Mouse (Mus musculus) splenic B cell, adult 2 months (primary cell): ENCODE results near the gene Asb6.
A peak's percentile ranks its signal among the peaks of the same experiment; 100 is the strongest.

Experiments
- DNase-seq: peaks from one replicate; pipeline ENCODE4 v3.0.0-alpha.2; 2011; ENCODE audit warnings: low read depth, low spot score
- H3K27me3 ChIP-seq: 2 replicates; pipeline ENCODE4 v1.6.1; 2012; ENCODE audit warnings: mild to moderate bottlenecking, low read length, moderate library complexity, mixed read lengths; ENCODE audit not compliant: control insufficient read depth, poor library complexity, insufficient read depth, severe bottlenecking
- H3K36me3 ChIP-seq: 2 replicates; pipeline ENCODE4 v1.6.1; 2012; ENCODE audit warnings: mild to moderate bottlenecking, low read length, moderate library complexity, mixed read lengths; ENCODE audit not compliant: control insufficient read depth, poor library complexity, insufficient read depth, severe bottlenecking

Asb6 gene

DNA sequence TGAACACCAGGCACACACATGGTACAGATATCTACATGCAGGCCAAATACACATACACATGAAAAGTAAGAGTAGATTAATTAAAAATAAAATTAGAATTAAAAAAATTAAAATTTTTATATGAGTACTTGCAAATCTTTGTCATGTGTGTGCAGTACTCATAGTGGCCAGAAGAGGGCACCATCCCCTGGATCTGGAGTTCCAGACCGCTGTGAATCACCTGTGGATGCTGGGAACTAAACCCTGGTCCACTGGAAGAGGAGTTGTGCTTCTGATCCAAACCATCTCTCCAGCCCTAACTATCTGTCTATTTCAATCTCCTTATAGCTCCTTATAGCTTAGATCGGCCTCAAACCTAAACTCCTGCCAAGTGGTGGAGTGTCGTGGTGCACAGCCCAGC lies 9.1 kb downstream of the Asb6 start:
- Histone ChIP-seq H3K36me3 (peaks cover 13% of the 10 kb centered on the region), H3K27me3 (no peaks in the 10 kb centered on the region)
- peak; percentile 39 for DNase-seq

DNA sequence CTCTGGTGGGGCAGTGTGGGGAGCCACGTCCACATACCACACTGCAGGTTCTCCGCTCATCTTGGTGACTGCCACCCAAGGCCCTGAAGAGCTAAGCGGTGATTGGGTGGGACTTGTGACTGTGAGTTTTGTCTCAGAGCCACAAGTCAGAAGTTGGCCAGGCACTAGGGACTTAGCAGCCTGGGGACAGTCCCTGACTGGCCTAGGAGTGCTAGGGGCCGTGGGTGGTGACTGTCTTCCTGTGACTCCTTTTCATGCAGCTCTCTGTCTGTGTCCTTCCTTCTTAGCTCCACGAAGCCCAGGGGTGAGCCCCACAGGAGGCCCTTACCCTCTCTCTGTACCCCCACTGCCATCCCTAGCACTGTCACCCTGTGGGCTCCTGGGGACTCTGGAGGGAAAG lies 10.3 kb downstream of the Asb6 start:
- H3K36me3 ChIP-seq: peaks cover 11% of the 10 kb centered on the region
- H3K27me3 ChIP-seq: no peaks in the 10 kb centered on the region
- no peak for DNase-seq

DNA sequence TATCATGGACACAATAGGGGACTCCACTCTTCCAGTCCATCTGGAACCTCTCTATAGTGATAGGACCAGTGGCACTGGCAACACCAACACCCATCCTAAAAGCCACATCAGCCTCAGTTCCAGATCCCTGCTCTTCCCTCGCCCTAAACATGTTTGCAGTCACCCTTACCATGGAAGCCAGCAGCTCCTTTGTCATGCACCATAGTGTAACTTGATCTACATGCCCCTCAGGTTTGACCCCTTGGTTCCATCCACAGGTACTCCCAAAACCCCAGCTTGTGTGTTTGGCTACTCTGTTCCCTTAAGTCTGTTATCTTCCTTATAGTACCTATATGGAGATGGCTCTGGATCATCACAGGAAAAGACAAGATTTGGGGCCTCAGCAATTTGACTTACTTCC lies 13.8 kb downstream of the Asb6 start:
- Histone ChIP-seq H3K36me3 (0 out of 2 replicates have a peak, but pooled peaks cover 1% of the 10 kb centered on the region), H3K27me3 (no peaks in the 10 kb centered on the region)
- no peak for DNase-seq

DNA sequence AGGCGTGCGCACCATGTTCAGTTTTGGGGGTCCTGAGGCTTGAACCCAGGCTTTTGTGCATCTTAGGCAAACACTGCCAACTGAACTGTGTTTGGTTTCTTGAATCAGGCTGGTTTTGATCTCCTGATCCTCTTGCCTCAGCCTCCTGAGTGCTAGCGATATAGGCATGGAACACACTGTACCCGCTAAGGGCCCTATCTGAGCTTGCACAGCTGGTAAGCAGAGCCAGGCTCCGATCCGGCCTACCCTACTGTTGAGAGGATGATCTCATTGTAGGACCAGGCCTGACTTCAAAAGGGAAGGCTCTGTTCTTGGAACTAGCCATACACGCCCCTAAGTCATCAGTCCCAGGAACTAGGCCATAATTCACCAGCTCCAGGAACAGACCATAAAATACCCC lies 19.6 kb downstream of the Asb6 start:
- H3K36me3 ChIP-seq: no peaks in the 10 kb centered on the region
- H3K27me3 ChIP-seq: no peaks in the 10 kb centered on the region; the same call in 1 of the 2 replicates
- DNase-seq: no peak

DNA sequence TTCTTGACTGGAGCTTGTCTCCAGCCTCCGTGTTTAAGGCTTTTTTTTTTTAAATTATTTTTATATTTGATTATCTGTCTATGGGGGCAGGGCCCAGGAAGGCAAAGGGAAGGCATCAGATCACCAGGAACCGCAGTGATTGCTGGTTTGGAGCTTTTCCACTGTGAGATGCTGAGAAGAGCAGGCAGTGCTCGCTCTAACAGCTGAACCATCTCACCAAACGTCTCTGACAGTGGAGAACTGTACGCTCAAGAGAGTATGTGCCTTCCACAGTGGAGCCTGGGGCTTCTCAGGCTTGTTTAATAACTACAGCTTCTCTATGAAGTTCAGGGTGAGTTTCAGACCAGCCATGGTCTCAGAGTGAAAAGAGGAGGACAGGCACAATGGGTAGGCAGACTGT lies 20.6 kb downstream of the Asb6 start:
- Histone ChIP-seq H3K27me3 (no peaks in the 10 kb centered on the region; the same call in 1 of the 2 replicates), H3K36me3 (no peaks in the 10 kb centered on the region)
- DNase-seq: no peak

DNA sequence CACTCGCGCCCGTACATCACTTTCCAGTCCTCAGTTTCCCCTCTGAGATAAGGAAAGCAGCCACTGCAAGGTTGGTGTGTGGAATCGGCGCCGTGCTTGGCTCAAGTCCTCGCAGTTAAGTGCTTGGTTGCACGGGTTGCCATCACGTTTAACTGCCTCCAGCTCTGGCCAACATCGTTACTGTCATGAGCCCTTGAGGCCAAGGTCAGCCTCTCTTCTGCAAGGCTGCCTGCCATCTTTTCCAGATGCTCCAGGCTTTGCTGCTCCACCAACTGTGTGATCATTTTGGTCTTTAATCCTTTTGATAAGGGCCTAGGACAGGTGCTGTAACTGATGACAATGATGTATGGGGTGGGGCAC lies 21.9 kb downstream of the Asb6 start:
- no peaks in the 10 kb centered on the region; the same call in 1 of the 2 replicates for H3K27me3 ChIP-seq
- H3K36me3 ChIP-seq: no peaks in the 10 kb centered on the region
- DNase-seq: no peak

DNA sequence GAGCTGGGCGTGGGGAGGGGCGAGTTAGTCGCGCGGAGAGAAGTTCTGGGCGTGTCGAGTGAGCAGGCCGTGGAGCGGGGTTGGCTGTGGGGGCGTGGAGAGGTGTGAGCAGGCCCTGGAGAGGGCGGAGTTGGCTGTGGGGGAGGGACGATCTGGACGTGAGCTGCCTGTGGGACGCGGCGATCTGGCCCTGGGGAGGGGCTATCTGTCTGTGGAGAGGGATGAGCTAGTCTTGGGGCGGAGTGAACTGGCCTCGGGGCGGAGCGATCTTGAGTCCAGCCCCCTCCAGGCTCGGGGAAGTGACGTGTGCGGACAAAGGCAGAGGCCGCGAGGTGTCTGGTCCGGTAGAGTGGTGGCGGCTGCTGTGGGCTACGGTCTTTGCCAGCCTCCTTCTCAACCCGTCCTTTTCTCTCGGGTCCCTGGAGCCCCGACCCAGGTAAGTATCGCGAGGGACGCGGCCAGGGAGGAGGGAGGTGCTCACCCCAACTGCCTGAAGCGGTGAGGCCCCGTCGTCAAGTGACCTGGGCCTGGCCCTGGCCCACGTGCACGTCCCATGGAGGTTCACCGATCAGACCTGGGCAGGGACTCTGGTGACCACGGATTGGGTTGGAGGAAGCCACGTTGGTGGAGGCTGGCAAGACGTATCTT lies 22.4 kb downstream of the Asb6 start, which contains the start of gene Ntmt1:
Ntmt1 (plus strand) TSS at position 179 of the 648 bp plus-strand sequence.
- no peaks in the 10 kb centered on the region for H3K36me3 ChIP-seq
- no peaks in the 10 kb centered on the region; the same call in 1 of the 2 replicates for H3K27me3 ChIP-seq
- DNase-seq: peak; percentile 100

DNA sequence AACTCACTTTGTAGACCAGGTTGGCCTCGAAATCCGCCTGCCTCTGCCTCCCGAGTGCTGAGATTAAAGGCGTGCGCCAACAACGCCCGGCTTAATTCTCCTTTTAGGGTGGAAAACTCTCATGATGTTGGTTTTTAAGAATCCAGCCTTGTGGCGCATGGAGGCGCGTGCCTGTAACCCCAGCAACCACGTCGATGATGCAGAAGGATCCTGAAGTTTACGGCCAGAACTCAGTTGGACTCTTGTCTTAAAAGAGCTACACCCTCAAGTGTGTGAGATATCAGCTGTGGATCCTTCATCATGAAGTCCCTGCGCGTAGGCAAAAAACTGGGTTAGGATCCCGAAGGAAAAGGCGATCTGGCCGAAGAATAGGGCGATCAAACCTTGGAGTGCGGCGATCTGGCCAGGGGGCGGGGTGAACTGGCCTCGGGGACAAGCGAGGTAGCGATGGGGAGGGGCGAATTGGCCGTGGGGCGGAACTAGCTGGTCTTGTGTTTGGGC lies 22.9 kb downstream of the Asb6 start:
- Histone ChIP-seq H3K36me3 (no peaks in the 10 kb centered on the region), H3K27me3 (no peaks in the 10 kb centered on the region; the same call in 1 of the 2 replicates)
- DNase-seq: no peak

DNA sequence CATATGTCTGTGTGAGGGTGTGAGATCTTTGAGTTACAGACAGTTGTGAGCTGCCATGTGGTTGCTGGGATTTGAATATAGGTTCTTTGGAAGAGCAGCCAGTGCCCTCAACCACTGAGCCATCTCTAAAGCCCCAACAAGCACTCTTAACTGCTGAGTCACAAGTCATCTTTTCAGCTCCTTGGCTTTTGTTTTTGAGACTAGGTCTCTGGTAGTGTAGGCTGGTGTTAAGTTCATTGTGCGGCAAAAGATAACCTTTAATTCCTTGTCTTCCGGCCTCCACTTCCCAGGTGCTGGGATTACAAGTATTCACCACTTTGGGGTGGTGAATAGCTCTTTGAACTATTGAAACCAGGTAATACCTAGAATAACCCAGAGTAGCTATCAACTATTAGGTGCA lies 24.1 kb downstream of the Asb6 start:
- no peaks in the 10 kb centered on the region; the same call in 1 of the 2 replicates for H3K27me3 ChIP-seq
- no peaks in the 10 kb centered on the region for H3K36me3 ChIP-seq
- DNase-seq: no peak

DNA sequence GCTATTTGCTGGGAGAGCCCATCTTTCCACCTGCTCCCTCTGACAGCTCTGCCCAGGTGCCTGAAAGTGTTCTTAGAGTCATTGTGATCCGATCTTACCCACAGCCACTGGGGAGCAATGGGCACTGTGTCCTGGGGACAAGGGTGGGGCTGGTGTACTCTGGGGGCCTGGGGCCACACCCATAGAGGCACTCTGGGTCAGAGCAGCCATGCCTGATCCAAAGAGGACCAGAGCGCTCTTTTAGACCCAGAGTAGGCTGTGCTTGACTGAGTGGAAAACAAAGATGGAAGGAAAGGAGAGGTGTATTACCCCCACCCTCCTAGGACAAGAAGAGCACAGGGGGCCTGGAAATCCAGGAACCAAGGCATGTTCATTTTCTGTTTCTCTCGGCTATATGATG lies 26.5 kb downstream of the Asb6 start, which contains the start of gene 1700001O22Rik:
1700001O22Rik (minus strand) TSS at position 58 of the 400 bp plus-strand sequence.
- no peak for DNase-seq
- Histone ChIP-seq H3K36me3 (no peaks in the 10 kb centered on the region), H3K27me3 (no peaks in the 10 kb centered on the region)

DNA sequence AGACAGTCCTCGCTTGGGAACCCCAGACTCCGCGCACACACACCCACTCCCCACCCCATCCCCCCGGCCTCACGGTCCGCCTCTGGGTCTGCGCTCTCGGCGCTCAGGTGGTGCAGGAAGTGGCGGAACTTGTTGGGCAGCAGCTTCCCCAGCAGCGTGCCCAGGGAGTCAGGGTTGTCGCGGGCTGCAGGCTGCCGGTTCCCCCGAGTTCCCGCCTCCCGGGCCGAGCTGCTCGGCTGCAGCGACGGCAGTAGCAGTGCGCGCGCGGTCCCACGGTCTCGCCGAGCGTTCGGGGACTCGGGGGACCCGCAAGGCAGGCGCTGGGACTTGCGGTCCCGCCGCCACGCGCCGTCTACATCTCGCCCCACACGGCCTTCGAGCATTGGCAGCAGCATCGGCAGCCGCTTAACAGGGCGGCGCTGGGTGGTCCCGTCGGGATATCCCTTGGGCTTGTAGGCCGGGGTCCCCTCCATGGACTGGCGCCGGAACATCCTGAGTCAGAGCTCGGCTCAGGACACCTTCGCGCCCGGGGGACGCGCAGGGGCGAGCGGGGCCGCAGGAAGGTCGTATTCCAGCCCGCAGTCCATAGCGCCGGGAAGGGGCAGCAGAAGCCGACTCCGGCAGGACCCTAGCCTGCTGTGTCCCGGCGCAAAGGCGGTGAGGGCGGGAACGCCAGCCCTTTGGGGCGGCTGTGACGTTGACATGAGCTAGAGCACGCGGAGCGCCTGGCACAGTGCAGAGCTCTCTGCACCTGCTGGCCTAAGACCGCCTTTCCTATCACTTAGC lies 28.9 kb downstream of the Asb6 start:
- peak; percentile 43 for DNase-seq
- Histone ChIP-seq H3K27me3 (no peaks in the 10 kb centered on the region), H3K36me3 (no peaks in the 10 kb centered on the region)

DNA sequence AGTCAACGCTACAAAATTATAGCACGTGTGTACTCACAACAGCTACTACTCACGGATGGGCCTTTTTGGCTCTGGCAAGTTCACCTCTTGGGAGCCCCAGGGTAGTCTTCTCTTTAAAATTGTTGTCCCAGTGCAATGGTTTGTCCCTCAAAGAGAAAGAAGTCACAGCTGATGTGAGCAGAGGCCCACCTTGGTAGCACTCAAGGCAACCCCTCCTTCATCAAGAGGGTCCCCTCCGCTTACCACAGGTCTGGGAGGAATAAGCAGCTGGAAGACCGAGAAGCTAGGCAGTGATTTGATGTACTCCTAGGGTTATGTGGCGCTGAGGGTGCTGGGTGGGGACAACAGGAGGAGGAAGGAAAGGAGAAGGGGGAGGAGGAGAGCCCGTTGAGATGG lies 29.5 kb downstream of the Asb6 start:
- DNase-seq: no peak
- Histone ChIP-seq H3K36me3 (no peaks in the 10 kb centered on the region), H3K27me3 (no peaks in the 10 kb centered on the region)

DNA sequence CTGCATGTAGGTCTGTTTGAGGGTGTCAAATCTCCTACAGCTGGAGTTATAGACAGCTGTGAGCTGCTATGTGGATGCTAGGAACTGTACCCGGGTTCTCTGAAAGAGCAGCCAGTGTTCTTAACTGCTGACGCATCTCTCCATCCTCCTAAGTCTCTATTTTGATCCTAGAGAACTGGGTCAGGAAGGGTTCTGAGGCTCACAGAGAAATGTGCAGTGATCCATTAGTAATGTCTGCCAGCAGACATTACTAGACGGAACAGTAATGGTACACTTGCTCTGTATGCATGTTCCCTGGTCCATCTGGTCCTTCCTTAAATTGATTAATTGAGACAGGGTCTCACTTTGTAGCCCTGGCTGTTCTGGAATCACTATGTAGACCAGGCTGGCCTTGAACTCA lies 30.7 kb downstream of the Asb6 start:
- Histone ChIP-seq H3K27me3 (no peaks in the 10 kb centered on the region), H3K36me3 (no peaks in the 10 kb centered on the region)
- DNase-seq: no peak

DNA sequence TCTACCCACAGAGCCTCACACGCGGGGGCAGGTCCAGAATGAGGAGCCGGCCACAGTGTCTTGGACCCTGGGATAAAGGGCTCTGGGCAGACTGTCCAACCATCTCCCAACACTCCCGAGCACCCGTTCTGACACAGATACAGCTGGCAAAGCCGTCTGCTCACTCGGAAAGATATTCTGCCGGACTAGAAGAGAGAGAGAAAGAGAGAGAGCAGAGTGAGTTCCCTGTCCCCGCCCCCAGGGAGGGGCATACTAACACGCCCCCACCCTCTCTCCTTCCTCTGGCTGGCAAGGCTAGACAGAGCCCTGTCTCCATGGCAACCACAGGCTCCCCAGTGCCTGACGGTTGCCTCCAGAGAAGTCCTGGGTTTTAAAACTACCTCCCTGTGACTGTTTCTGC lies 33.8 kb downstream of the Asb6 start:
- DNase-seq: peak; percentile 86
- no peaks in the 10 kb centered on the region for H3K27me3 ChIP-seq
- no peaks in the 10 kb centered on the region for H3K36me3 ChIP-seq

DNA sequence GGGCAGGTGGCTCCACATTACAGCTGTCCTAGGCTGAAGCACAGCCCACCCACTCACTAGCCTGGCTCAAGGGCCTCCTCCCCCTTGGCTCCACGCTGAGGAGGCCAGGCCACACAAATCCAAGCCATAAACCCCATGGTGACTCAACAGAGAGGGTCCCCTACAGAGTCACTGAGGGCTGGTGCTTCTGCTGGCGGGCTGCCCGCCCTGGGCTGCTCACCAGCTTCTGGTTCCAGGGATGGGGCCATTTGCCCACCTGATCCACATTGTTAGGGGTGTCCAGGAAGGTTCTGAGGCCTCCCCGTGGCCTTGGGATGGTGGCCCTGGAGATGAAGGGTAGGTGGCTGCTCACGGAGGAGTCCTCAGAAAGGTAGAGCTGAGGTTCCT lies 34.3 kb downstream of the Asb6 start:
- Histone ChIP-seq H3K27me3 (no peaks in the 10 kb centered on the region), H3K36me3 (no peaks in the 10 kb centered on the region)
- DNase-seq: no peak
